Mouse (Mus musculus): ENCODE measurements around the gene Wdr63.

Wdr63 gene

GRCm38 (mm10) chr3:146121310-146122124, 13.6 kb upstream of the Wdr63 start:
- DNase-seq = no peak

- peak in 1 of 2 experiments; percentile 5 for DNase-seq
Measured at GRCm38 (mm10) chr3:146117997-146118457, 10.1 kb upstream of the Wdr63 start.

GRCm38 (mm10) chr3:146117258-146117996, 9.5 kb upstream of the Wdr63 start, which contains the start of gene Mcoln3:
Gene Mcoln3 (plus strand): TSS chr3:146117450.
- DNase-seq = peak in 1 of 2 experiments; percentile 11

DNA sequence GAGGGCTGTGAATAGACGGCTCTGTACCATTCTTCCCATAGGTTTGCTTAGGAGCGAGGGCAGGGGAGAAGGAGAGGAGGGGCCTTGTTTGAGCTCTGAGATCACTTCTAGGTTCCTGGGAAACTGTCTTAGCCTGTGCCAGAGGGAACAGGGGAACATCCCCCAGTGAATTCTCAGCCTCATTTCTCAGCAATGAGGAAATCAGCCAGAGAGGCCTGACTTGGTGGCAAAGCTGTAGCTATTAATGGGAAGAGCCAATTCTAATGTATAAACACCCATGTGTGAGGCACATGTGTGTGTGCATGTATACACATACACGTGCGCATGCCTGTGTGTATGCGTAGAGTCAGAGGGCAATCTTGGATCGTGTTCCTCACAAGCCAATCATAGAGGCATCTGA, 3.0 kb upstream of the Wdr63 start:
- no peak for DNase-seq

DNA sequence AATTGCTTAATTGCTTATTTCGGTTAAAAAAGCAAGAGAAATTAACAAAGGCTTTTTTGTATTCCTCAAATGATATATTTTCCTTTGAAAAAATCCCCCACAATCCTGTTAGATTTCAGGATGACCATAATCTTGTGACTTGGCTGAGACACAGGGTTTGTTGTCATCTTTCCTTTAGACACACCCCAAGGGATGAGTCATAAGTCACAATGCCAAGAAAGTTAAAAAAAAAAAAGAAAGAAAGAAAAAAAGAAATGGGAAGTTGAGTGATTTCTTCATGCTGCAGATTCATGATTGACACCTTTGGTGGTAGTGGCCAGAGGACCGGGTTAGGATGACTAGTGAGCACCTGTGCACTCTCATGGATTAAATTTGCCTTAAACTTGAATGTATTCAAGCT, 2.4 kb upstream of the Wdr63 start:
- no peak for DNase-seq

GRCm38 (mm10) chr3:146108945-146109344, 1.0 kb upstream of the Wdr63 start:
- DNase-seq = no peak

DNA sequence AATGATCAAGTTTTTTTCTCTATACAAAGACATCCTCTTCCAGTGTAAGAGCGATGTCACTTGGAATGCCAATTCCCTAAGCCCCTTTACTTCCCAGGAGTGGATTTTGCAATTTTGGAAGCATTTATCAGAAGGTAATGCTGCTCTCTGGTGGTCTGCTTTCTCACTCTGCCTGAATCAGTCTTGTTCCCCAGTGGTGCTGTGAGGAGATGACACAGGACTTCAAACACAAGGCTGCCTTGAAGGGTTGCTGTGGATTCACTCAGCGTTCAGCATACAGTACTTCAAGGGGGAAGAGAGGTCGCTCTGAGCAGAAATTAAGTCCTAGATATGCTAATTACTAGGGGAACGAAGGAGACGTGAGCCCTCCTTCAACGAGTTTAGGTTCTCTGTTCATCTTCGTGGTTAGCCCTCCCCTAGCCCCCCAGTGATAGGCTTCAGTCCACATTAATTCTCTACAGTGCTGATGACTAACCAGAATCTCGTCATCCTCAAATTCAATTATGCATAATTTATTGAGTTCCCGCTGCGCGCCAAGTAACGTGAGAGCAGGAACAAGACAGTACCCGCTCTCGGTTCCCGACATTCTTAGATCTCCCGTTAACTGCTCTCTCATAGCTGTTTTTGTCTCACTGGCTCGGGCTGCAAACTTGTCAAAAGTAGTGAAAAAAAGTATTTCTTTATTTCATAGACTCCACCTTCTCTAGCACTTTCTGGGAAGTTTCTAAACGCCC, 647 bp downstream of the Wdr63 start:
- DNase-seq = peak in 1 of 2 experiments; percentile 26

DNA sequence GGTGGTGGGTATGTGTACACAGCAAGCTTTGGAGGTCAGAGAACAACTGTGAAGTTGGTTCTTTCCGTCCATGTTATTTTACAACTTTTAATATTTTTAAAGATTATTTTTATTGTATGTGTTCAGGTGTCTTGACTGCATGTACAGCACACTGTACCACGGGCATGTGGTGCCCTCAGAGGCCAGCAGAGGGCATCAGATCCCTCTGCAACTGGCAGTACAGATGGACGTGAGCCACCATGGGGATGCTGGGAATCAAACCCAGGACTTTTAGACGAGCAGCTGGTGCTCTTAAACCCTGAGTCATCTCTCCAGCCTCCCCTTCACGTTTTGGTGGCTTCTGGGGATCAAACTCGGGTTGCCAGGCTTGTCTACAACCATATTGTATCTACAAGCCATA, 5.9 kb downstream of the Wdr63 start:
- DNase-seq = peak in 1 of 2 experiments; percentile 55

DNA sequence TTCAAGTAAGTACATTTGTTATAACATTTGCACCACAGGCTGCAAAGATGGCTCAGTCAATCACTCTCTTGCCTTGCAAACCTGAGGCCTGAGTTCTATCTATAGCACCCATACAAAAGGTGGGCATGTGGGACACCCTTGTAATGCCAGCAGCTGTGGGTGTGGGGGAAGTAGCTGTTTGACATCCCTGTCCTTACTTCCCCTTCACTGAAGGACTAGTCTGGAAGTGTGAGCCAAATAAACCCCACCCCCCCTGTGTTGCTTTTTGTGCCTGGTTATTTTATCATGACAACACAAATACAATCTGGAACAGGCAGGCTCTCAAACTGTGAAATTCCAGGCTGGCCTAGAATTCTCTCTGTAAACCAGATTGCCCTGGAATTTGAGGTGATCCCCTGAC, 8.0 kb downstream of the Wdr63 start:
- no peak for DNase-seq

GRCm38 (mm10) chr3:146097861-146098260, 10.1 kb downstream of the Wdr63 start:
- DNase-seq = no peak

DNA sequence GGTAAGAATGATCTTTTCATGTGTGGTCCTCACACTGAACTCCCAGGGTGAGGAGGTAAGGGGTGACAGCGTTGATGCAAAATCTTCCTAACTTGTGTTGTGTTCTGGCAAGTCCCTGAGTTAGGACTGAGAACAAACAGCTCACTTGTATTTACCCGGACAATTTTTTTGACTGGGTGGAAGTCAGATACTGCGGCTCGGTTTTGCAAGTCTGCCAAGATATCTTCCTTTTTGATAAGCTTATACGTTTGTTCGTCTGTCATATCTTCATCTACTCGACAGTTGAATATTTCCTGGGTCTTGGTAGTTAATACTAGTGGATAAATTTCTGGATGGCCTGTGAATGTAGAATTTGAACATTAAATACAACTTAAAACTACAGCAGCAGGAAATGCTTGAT, 10.9 kb downstream of the Wdr63 start:
- no peak for DNase-seq

GRCm38 (mm10) chr3:146095066-146095465, 12.9 kb downstream of the Wdr63 start:
- no peak for DNase-seq

DNA sequence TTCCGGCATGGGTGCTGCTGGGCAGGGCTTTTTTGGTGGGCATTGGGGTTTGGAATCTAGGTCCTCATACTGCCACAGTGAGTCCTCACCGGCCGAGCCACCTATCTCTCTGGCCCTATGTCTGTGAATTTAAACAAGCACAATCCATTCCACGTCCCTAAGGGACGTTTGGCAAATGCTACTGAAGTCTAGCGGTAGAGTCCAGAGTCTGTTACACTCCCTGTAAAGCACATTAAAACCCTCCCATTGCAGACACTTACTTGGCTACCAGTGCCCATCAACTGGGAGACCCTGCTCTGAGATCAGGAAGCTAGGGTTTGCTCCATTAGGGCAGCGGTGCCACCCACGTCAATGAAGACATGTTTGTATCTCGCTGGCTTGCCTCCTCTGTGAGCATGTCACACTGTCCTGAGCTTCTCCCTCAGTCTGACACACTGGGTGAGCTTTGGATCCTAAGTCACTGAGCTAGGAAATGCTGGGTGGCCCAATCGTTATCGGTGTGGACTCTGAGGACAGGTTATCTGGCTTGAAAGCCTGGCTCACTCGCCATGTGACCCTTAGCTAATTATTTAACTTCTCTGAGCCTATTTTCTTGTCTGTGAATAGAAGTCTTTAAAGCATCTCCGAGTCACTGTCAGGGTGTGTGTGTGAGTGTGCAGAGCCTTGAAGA, 16.8 kb downstream of the Wdr63 start:
- DNase-seq = no peak

DNA sequence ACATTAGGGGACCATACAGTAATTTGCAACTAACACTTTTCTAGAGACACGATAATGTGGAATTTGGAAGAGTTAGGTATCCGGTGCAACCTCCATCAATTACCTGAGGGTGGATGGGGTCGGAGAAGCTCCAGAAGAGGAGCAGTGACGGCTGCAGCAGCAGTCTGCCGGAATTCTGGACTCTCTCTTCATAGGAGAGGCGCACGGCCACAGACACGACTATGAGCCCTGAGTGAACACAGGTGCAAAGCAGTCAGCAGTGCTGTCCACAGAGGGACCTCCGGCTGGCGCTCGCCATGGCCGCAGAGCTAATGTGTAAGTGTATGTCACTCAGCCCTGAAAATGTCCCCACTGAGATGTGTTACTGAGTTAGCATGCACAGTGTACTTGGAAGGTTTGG, 27.7 kb downstream of the Wdr63 start:
- no peak for DNase-seq

GRCm38 (mm10) chr3:146072780-146073179, 35.1 kb downstream of the Wdr63 start:
- DNase-seq = peak; percentile 18 to 21

- DNase-seq = no peak
Measured at GRCm38 (mm10) chr3:146069276-146069675, 38.7 kb downstream of the Wdr63 start.

- DNase-seq = no peak
Measured at GRCm38 (mm10) chr3:146063146-146063545, 44.8 kb downstream of the Wdr63 start.

GRCm38 (mm10) chr3:146059356-146059926, 48.5 kb downstream of the Wdr63 start:
- no peak for DNase-seq

DNA sequence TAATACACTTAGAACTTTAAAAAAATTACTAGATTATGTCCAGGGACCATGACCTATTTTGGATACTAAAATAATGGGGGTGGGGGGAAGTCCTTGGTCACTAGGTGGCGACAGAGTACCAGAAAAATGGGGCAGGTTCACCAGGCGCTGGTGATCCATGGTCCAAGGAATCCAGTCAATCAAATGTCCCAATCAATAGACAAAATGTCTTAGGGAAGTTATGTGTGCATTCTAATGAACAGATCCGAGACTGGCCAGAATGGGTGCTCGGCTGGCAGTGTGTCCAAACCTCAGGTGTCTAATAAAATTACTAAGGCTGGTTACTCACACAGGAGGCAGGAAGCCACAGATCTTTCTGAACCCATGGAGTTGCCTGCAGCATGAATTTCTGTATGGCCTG, 49.7 kb downstream of the Wdr63 start:
- DNase-seq = peak; percentile 37 to 76

DNA sequence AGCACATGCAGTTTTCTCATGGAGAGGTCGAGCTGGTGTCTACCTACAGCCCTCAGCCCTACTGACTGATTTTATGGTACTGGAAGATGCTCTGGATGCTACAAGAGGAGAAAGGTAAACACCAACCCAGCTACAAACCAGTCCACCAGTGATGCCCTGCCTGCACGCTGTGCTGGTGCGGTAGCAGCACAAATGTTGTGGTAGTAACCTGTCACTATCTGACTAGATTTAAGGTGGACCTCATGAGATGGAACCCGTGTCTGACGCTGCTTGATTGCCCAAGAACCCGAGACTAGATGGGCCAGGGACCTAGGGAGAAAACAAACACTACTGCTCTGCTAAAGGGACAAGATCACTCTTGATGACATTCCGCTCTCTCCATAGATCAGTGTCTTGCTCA, 50.8 kb downstream of the Wdr63 start:
- DNase-seq = no peak

DNA sequence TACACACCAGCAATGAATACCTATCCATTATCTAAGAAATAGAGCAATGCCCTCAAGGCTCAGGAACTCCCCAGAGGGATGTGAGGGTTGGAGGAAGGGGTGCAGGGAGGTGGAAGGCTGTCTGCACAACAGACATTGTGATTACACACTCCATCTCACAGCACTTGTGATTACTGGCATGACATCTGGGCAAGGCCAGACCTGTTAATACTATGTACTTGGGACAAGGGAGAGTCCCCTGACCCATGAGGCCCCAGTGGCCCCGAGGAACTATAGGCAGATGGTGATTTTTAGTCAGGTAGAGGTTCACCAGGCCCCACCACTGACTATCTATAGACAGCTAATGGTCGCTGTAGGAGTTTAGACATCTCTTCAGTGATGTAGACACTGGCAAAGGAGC, 54.1 kb downstream of the Wdr63 start:
- no peak for DNase-seq

DNA sequence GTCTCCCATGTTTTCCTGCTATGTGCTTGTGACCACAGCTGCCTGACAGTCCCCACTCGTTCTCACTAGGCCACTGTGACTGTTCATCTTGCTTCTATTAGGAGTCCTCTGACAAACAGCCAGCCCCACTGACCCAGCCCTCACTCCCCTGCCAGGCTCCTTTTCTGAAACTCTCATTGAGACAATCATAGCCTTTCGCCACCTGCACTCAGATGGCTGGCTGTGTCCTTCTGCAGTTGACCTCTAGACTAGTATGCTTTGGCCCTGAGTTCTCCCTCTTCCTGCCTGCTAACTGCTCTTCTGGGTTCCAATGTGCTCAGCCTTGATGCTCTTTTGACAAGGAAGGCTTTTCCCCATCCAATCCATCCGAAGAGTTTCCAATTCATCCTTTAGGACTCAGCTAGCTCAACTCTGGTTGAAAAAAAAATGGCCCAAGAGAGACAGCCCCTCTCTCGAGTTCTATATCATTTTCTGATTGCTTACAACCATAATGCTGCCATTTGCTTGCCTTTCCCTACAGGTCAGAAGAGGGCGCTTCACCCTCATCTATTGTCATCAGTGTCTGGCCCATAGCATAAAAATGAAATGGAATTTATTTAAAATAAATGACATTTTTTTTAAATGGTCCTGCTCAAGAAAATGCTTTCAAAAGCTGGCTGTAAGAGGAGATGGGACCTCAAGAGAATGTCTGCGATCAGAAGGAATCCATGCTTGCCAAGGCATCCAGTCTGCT, 54.7 kb downstream of the Wdr63 start:
- no peak for DNase-seq
